Mouse (Mus musculus): ENCODE measurements around the gene Ptch1. TPM values are rescaled to one million over a fixed set of nuclear protein-coding genes. Genes with fewer than 3 reads are reported as not detected.

Ptch1 gene
- polyA plus RNA-seq, 1 experiment from 2014 or later = 12.2 TPM

- Histone ChIP-seq H3K27me3 (ENCODE audit: insufficient read depth, low read length) (no peaks in the 10 kb centered on the region), H3K27ac (peak overlapping the region; percentile 97), H3K4me3 (replicated peaks; ENCODE audit: low read depth, low read length) (peak overlapping the region; percentile 99), H3K4me1 (replicated peaks; ENCODE audit: insufficient read depth, low read length) (peaks cover 7% of the 10 kb centered on the region), H3K4me2 (ENCODE audit: low read length) (peak overlapping the region; percentile 97), H3K9me3 (replicated peaks; ENCODE audit: low read length) (no peaks in the 10 kb centered on the region), H3K9ac (ENCODE audit: low read depth, low read length) (peak overlapping the region; percentile 96), H3K36me3 (ENCODE audit: insufficient read depth, low read length) (no peaks in the 10 kb centered on the region)
- under 1% methylated on average over 63 of the region's 99 CpGs for WGBS
- ATAC-seq (replicated peaks; ENCODE audit: low FRiP score, low read depth) = 0 out of 2 replicates have a peak, but pooled peaks have one; percentile 0
- DNase-seq (ENCODE audit: low spot score) = no peak
- no peak for TF ChIP-seq CTCF (IDR thresholded peaks at IDR 0.05; ENCODE audit: low read depth)
These were observed 7.9 kb downstream of the Ptch1 start for GRCm38 (mm10) chr13:63565320-63566017.

- WGBS = 1% methylated on average over 36 of the region's 36 CpGs
These were observed 8.6 kb downstream of the Ptch1 start for GRCm38 (mm10) chr13:63564626-63565319.

GRCm38 (mm10) chr13:63563781-63564625 is 9.4 kb downstream of the Ptch1 start:
- Histone ChIP-seq H3K36me3 (ENCODE audit: insufficient read depth, low read length) (no peaks in the 10 kb centered on the region), H3K9ac (ENCODE audit: low read depth, low read length) (peak overlapping the region; percentile 96), H3K27me3 (ENCODE audit: insufficient read depth, low read length) (no peaks in the 10 kb centered on the region), H3K4me2 (ENCODE audit: low read length) (peak overlapping the region; percentile 97), H3K27ac (peak overlapping the region; percentile 97), H3K9me3 (replicated peaks; ENCODE audit: low read length) (no peaks in the 10 kb centered on the region), H3K4me3 (replicated peaks; ENCODE audit: low read depth, low read length) (peak overlapping the region; percentile 99), H3K4me1 (replicated peaks; ENCODE audit: insufficient read depth, low read length) (peaks cover 14% of the 10 kb centered on the region)
- DNase-seq (ENCODE audit: low spot score) (peak; percentile 73), ATAC-seq (replicated peaks; ENCODE audit: low FRiP score, low read depth) (no peak)
- 0 out of 2 replicates have a peak, but pooled peaks have one; percentile 17 for TF ChIP-seq CTCF (IDR thresholded peaks at IDR 0.05; ENCODE audit: low read depth)
- WGBS = 2% methylated on average over 51 of the region's 51 CpGs

More at GRCm38 (mm10) chr13:63564626-63565319, 8.6 kb downstream of the Ptch1 start:
- Histone ChIP-seq H3K27ac (peak overlapping the region; percentile 97), H3K4me2 (ENCODE audit: low read length) (peak overlapping the region; percentile 97), H3K4me3 (replicated peaks; ENCODE audit: low read depth, low read length) (peak overlapping the region; percentile 99), H3K36me3 (ENCODE audit: insufficient read depth, low read length) (no peaks in the 10 kb centered on the region), H3K9me3 (replicated peaks; ENCODE audit: low read length) (no peaks in the 10 kb centered on the region), H3K27me3 (ENCODE audit: insufficient read depth, low read length) (no peaks in the 10 kb centered on the region), H3K9ac (ENCODE audit: low read depth, low read length) (peak overlapping the region; percentile 96), H3K4me1 (replicated peaks; ENCODE audit: insufficient read depth, low read length) (peaks cover 9% of the 10 kb centered on the region)
- TF ChIP-seq CTCF (IDR thresholded peaks at IDR 0.05; ENCODE audit: low read depth) = no peak; the same call in 1 of the 2 replicates
- ATAC-seq (replicated peaks; ENCODE audit: low FRiP score, low read depth) = peak; percentile 5
- peak; percentile 86 for DNase-seq (ENCODE audit: low spot score)

- peak overlapping the region; percentile 96 for H3K9ac ChIP-seq (ENCODE audit: low read depth, low read length)
- peak overlapping the region; percentile 97 for H3K27ac ChIP-seq
- no peak for TF ChIP-seq CTCF (IDR thresholded peaks at IDR 0.05; ENCODE audit: low read depth)
- H3K36me3 ChIP-seq (ENCODE audit: insufficient read depth, low read length) = no peaks in the 10 kb centered on the region
- ATAC-seq (replicated peaks; ENCODE audit: low FRiP score, low read depth) (peak; percentile 52), DNase-seq (ENCODE audit: low spot score) (peak; percentile 89)
- under 1% methylated on average over 51 of the region's 51 CpGs for WGBS
- peak overlapping the region; percentile 99 for H3K4me3 ChIP-seq (replicated peaks; ENCODE audit: low read depth, low read length)
- no peaks in the 10 kb centered on the region for H3K27me3 ChIP-seq (ENCODE audit: insufficient read depth, low read length)
- H3K4me1 ChIP-seq (replicated peaks; ENCODE audit: insufficient read depth, low read length) = peaks cover 14% of the 10 kb centered on the region
- H3K9me3 ChIP-seq (replicated peaks; ENCODE audit: low read length) = no peaks in the 10 kb centered on the region
- peak overlapping the region; percentile 97 for H3K4me2 ChIP-seq (ENCODE audit: low read length)
These were observed 10.2 kb downstream of the Ptch1 start for GRCm38 (mm10) chr13:63562972-63563780.

GRCm38 (mm10) chr13:63562141-63562971 is 11.0 kb downstream of the Ptch1 start:
- DNase-seq (ENCODE audit: low spot score) (no peak), ATAC-seq (replicated peaks; ENCODE audit: low FRiP score, low read depth) (no peak)
- no peaks in the 10 kb centered on the region for H3K36me3 ChIP-seq (ENCODE audit: insufficient read depth, low read length)
- H3K27me3 ChIP-seq (ENCODE audit: insufficient read depth, low read length) = no peaks in the 10 kb centered on the region
- peak overlapping the region; percentile 97 for H3K4me2 ChIP-seq (ENCODE audit: low read length)
- WGBS = 2% methylated on average over 7 of the region's 7 CpGs
- H3K4me1 ChIP-seq (replicated peaks; ENCODE audit: insufficient read depth, low read length) = peaks cover 14% of the 10 kb centered on the region
- H3K4me3 ChIP-seq (replicated peaks; ENCODE audit: low read depth, low read length) = peak overlapping the region; percentile 99
- peak overlapping the region; percentile 96; the same call in 1 of the 2 replicates for H3K9ac ChIP-seq (ENCODE audit: low read depth, low read length)
- H3K9me3 ChIP-seq (replicated peaks; ENCODE audit: low read length) = no peaks in the 10 kb centered on the region
- TF ChIP-seq CTCF (IDR thresholded peaks at IDR 0.05; ENCODE audit: low read depth) = no peak
- peak overlapping the region; percentile 97 for H3K27ac ChIP-seq

All from kidney, postnatal 0 days (tissue).